Mouse (Mus musculus) liver, embryonic 11.5 days (tissue): Measurements from ENCODE around the gene Cldn34b1. TPM values are rescaled to one million over a fixed set of nuclear protein-coding genes. Genes with fewer than 3 reads are reported as not detected.
"Not testable (repeated sequence)": the region's sequence is repeated elsewhere in the genome, so short reads cannot be mapped to it uniquely, and the experiment has no call there.

Source experiments
- ATAC-seq: fragments of 200-750 bp; cut with Nextera tagmentation; replicated peaks from 2 replicates; pipeline ENCODE4 v1.8.0; 2017; ENCODE audit warnings: moderate number of reproducible peaks, mild to moderate bottlenecking, moderate TSS enrichment, moderate library complexity; ENCODE audit not compliant: low FRiP score
- DNase-seq: peaks from one replicate; pipeline ENCODE4 v3.0.0-alpha.2; 2017; ENCODE audit warnings: low spot score
- H3K27ac ChIP-seq: fragments of 300-500 bp; sonication (generic); 2 replicates; pipeline ENCODE4 v1.5.1; 2014; ENCODE audit warnings: mild to moderate bottlenecking, low read depth, low read length, control low read depth
- H3K27me3 ChIP-seq: fragments of 300-500 bp; sonication (generic); replicated peaks from 2 replicates; pipeline ENCODE4 v1.6.1; 2014; ENCODE audit warnings: low read length, mixed read lengths; ENCODE audit not compliant: control insufficient read depth, insufficient read depth
- H3K36me3 ChIP-seq: fragments of 300-500 bp; sonication (generic); 2 replicates; pipeline ENCODE4 v1.6.1; 2014; ENCODE audit warnings: mild to moderate bottlenecking, low read length, moderate library complexity, mixed read lengths; ENCODE audit not compliant: control insufficient read depth, insufficient read depth
- H3K4me1 ChIP-seq: fragments of 300-500 bp; sonication (generic); replicated peaks from 2 replicates; pipeline ENCODE4 v1.6.1; 2014; ENCODE audit warnings: low read length, mixed read lengths; ENCODE audit not compliant: control insufficient read depth, insufficient read depth
- H3K4me2 ChIP-seq: fragments of 300-500 bp; sonication (generic); 2 replicates; pipeline ENCODE4 v1.6.1; 2014; ENCODE audit warnings: mild to moderate bottlenecking, control low read depth, moderate library complexity
- H3K4me3 ChIP-seq: fragments of 300-500 bp; sonication (generic); 2 replicates; pipeline ENCODE4 v1.5.1; 2014; ENCODE audit warnings: low read depth, low read length, control low read depth
- H3K9ac ChIP-seq: fragments of 300-500 bp; sonication (generic); 2 replicates; pipeline ENCODE4 v1.6.1; 2014; ENCODE audit warnings: low read depth, low read length, control low read depth
- H3K9me3 ChIP-seq: fragments of 300-500 bp; sonication (generic); 2 replicates; pipeline ENCODE4 v1.6.1; 2016; ENCODE audit warnings: low read length, inconsistent platforms, mixed read lengths; ENCODE audit not compliant: control insufficient read depth
- WGBS: fragments of 180-500 bp; shearing (Covaris S2); extraction: QIAGEN DNeasy Blood & Tissue Kit; methylation state at CpG from one replicate; pipeline ENCODE4 v1.1.7; 2014; 5-methylcytosine and 5-hydroxymethylcytosine counted together
- polyA plus RNA-seq: library from polyadenylated mRNA; unstranded; fragments of >200 nt; fragmentation: Nextera tagmentation; extraction: Ambion mirVana; gene quantifications from 2 replicates; pipeline ENCODE4 v1.2.1, GENCODE M21; 2014

Cldn34b1 gene
- polyA plus RNA-seq: not detected in 2 replicates

GRCm38 (mm10) chrX:154890167-154890566, at the start of gene Cldn34b1:
Cldn34b1 (minus strand) TSS chrX:154890267.
- not testable (repeated sequence) for H3K4me1 ChIP-seq, H3K27ac ChIP-seq, H3K27me3 ChIP-seq, H3K9me3 ChIP-seq, ATAC-seq, H3K9ac ChIP-seq, H3K4me3 ChIP-seq, H3K4me2 ChIP-seq, DNase-seq, H3K36me3 ChIP-seq
- 84% methylated on average over 3 of the region's 3 CpGs for WGBS

- H3K27ac ChIP-seq, H3K4me2 ChIP-seq, H3K36me3 ChIP-seq, H3K27me3 ChIP-seq, H3K9ac ChIP-seq, H3K9me3 ChIP-seq, H3K4me1 ChIP-seq, H3K4me3 ChIP-seq, DNase-seq, ATAC-seq: not testable (repeated sequence)
- 43% methylated on average over 1 of the region's 1 CpGs for WGBS
Observed at GRCm38 (mm10) chrX:154935887-154936286, 45.8 kb upstream of the Cldn34b1 start, which contains the start of gene Magea6. Magea6 (minus strand) TSS chrX:154935987.

Other genes starting within 250 kb of the Cldn34b1 start
- gene Magea6, start 45.7 kb upstream of the Cldn34b1 start, polyA plus RNA-seq: not detected in 2 replicates
- gene Magea3, start 59.2 kb upstream of the Cldn34b1 start, polyA plus RNA-seq: not detected in 2 replicates
- gene Magea8, start 105.6 kb upstream of the Cldn34b1 start, polyA plus RNA-seq: not detected in 2 replicates
- gene Magea5, start 172.9 kb upstream of the Cldn34b1 start, polyA plus RNA-seq: not detected in 2 replicates
- gene Magea1, start 199.5 kb upstream of the Cldn34b1 start, polyA plus RNA-seq: not detected in 2 replicates
- not detected in 2 replicates for gene Magea2, start 203.4 kb upstream of the Cldn34b1 start, polyA plus RNA-seq
- gene Cldn34b2, start 238.1 kb upstream of the Cldn34b1 start, polyA plus RNA-seq: not detected in 2 replicates